ENCODE assay signal across 12 mouse cellular contexts in genomic region chr16:95439794-95440193, GRCm38 (mm10).
DNase-seq lines count a peak whose midpoint lies in the region; ATAC-seq lines count a peak whose summit lies in the region.
"Had no signal": no experiment of that assay in that cellular context is flagged by ENCODE, and none has a peak within 500 bp of the region (broad histone marks: within the 10 kb centered on the region; RNA-seq: fewer than 3 reads in every experiment).

No protein-coding gene starts in this region.

- no peak overlapping the region for H3K9ac ChIP-seq in lung, embryonic 15.5 days
- H3K9ac ChIP-seq in intestine, embryonic 16.5 days (ENCODE audit: low read depth, low read length) = no peak overlapping the region
- no peak overlapping the region for H3K9ac ChIP-seq in stomach, embryonic 16.5 days (ENCODE audit: low read length)

- H3K27me3 ChIP-seq in lung, embryonic 15.5 days = no peaks in the 10 kb centered on the region
- no peaks in the 10 kb centered on the region for H3K27me3 ChIP-seq in intestine, embryonic 16.5 days (replicated peaks; ENCODE audit: control insufficient read depth, insufficient read depth, low read length)
- H3K27me3 ChIP-seq in stomach, embryonic 16.5 days (ENCODE audit: control insufficient read depth, insufficient read depth, low read length) = no peaks in the 10 kb centered on the region

- peak; percentile 20 for DNase-seq in adrenal gland, adult 2 months
- no peak for DNase-seq in adrenal gland, postnatal 4 days (ENCODE audit: low spot score in 2 of 2)
- no peak for DNase-seq in lung, postnatal 10 days
- DNase-seq in T-cell, adult 2 months (ENCODE audit: low spot score) = no peak
- DNase-seq: spleen, adult 18-20 months; thymus, postnatal 4 days had no signal

- peak overlapping the region; percentile 66 for H3K27ac ChIP-seq in lung, embryonic 15.5 days
- peak overlapping the region; percentile 46 for H3K27ac ChIP-seq in intestine, embryonic 16.5 days (ENCODE audit: low read length)
- H3K27ac ChIP-seq in stomach, embryonic 16.5 days (ENCODE audit: low read length) = 0 out of 2 replicates have a peak overlapping the region, but pooled peaks have one; percentile 20
- H3K27ac ChIP-seq: forebrain, embryonic 10.5 days; hindbrain, embryonic 10.5 days had no signal

- no peak overlapping the region for H3K4me3 ChIP-seq in lung, embryonic 15.5 days
- H3K4me3 ChIP-seq in intestine, embryonic 16.5 days (ENCODE audit: low read length) = no peak overlapping the region
- no peak overlapping the region for H3K4me3 ChIP-seq in stomach, embryonic 16.5 days (replicated peaks; ENCODE audit: low read length)
- H3K4me3 ChIP-seq: forebrain, embryonic 10.5 days; hindbrain, embryonic 10.5 days had no signal

- H3K4me2 ChIP-seq in lung, embryonic 15.5 days = peak overlapping the region; percentile 26; the same call in 1 of the 2 replicates
- H3K4me2 ChIP-seq in intestine, embryonic 16.5 days (ENCODE audit: low read depth, low read length) = no peak overlapping the region
- H3K4me2 ChIP-seq in stomach, embryonic 16.5 days (ENCODE audit: low read depth, low read length) = no peak overlapping the region

- no peak for ATAC-seq in lung, embryonic 15.5 days (ENCODE audit: borderline replicate concordance, extremely low read depth, low FRiP score, low TSS enrichment)
- ATAC-seq in intestine, embryonic 16.5 days = no peak
- ATAC-seq in stomach, embryonic 16.5 days (ENCODE audit: insufficient read depth, low FRiP score) = no peak
- ATAC-seq in cerebellum, adult (ENCODE audit: insufficient number of reproducible peaks, low FRiP score, low TSS enrichment) = no peak

- peaks cover 28% of the 10 kb centered on the region for H3K4me1 ChIP-seq in lung, embryonic 15.5 days
- H3K4me1 ChIP-seq in intestine, embryonic 16.5 days (ENCODE audit: control insufficient read depth, insufficient read depth, low read length) = peaks cover 8% of the 10 kb centered on the region; the same call in 1 of the 2 replicates
- peaks cover 5% of the 10 kb centered on the region; the same call in 1 of the 2 replicates for H3K4me1 ChIP-seq in stomach, embryonic 16.5 days (ENCODE audit: control insufficient read depth, insufficient read depth, low read length)

- H3K9me3 ChIP-seq in lung, embryonic 15.5 days = no peaks in the 10 kb centered on the region
- H3K9me3 ChIP-seq in intestine, embryonic 16.5 days (ENCODE audit: control insufficient read depth, low read length) = no peaks in the 10 kb centered on the region
- H3K9me3 ChIP-seq in stomach, embryonic 16.5 days (replicated peaks; ENCODE audit: control insufficient read depth, low read length) = no peaks in the 10 kb centered on the region
- H3K9me3 ChIP-seq: forebrain, embryonic 10.5 days; hindbrain, embryonic 10.5 days had no signal

- H3K36me3 ChIP-seq in lung, embryonic 15.5 days = no peaks in the 10 kb centered on the region
- no peaks in the 10 kb centered on the region for H3K36me3 ChIP-seq in intestine, embryonic 16.5 days (ENCODE audit: control insufficient read depth, insufficient read depth, low read length)
- H3K36me3 ChIP-seq in stomach, embryonic 16.5 days (ENCODE audit: control insufficient read depth, insufficient read depth, low read length) = no peaks in the 10 kb centered on the region
- H3K36me3 ChIP-seq: forebrain, embryonic 10.5 days; hindbrain, embryonic 10.5 days had no signal

- WGBS in lung, embryonic 15.5 days = 16% methylated on average over 8 of the region's 8 CpGs
- 20% methylated on average over 8 of the region's 8 CpGs for WGBS in intestine, embryonic 16.5 days
- WGBS in stomach, embryonic 16.5 days = 32% methylated on average over 8 of the region's 8 CpGs
